Comparison of ENCODE assay signal across 10 mouse cellular contexts in the genomic region with DNA sequence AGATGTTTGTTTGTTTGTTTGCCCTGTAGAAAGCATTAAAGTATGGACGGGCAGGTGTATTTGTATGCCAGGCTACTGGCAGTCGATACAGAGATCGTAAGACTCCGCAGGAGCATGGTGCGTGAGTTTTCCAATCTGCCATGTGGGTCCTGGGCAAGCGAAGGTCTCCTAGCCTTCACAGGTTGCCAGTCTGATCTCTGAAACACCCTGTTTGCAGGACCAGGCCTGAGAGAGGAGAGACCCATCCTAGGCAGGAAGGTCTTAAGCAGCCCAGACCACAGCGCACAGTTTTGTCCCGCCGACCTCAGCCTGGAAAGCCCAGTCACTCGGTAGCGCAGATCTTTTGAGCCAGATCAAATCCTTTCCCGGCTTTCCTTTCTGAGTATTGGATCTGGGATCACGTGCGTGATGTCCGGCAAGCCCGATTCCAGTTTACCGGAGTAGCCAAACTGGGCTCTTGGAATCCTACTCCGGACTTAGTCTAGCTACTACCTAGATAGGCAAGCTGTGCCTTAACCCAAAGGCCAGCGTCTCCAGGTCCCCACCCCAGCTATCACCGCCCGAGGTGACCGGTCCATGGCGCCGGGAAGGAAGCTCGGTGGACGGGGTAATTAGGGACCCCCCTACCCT. TPM values are rescaled to one million over a fixed set of nuclear protein-coding genes. Genes with fewer than 3 reads are reported as not detected.
DNase-seq lines count a peak whose midpoint lies in the region; ATAC-seq lines count a peak whose summit lies in the region.
"Had no signal": no experiment of that assay in that cellular context is flagged by ENCODE, and none has a peak within 500 bp of the region (broad histone marks: within the 10 kb centered on the region; RNA-seq: fewer than 3 reads in every experiment).

No protein-coding gene starts in this region.

- peak overlapping the region; percentile 66 for H3K4me2 ChIP-seq in heart, embryonic 11.5 days
- peak overlapping the region; percentile 30 for H3K4me2 ChIP-seq in midbrain, embryonic 11.5 days
- H3K4me2 ChIP-seq in midbrain, embryonic 15.5 days: no peak overlapping the region

- 0 out of 2 replicates have a peak overlapping the region, but pooled peaks have one; percentile 56 for H3K9ac ChIP-seq in heart, embryonic 11.5 days (ENCODE audit: low read depth, low read length)
- H3K9ac ChIP-seq in midbrain, embryonic 11.5 days (ENCODE audit: low read length): no peak overlapping the region; the same call in 1 of the 2 replicates
- no peak overlapping the region for H3K9ac ChIP-seq in midbrain, embryonic 15.5 days

- peak overlapping the region; percentile 35 for H3K4me3 ChIP-seq in heart, embryonic 11.5 days (ENCODE audit: low read depth, low read length)
- H3K4me3 ChIP-seq in midbrain, embryonic 11.5 days (ENCODE audit: low read depth, low read length): 0 out of 2 replicates have a peak overlapping the region, but pooled peaks have one; percentile 8
- H3K4me3 ChIP-seq in midbrain, embryonic 15.5 days: no peak overlapping the region
- peak overlapping the region; percentile 48 for H3K4me3 ChIP-seq in limb, embryonic 10.5 days

- H3K9me3 ChIP-seq in heart, embryonic 11.5 days (replicated peaks; ENCODE audit: control insufficient read depth, low read length): no peaks in the 10 kb centered on the region
- H3K9me3 ChIP-seq in midbrain, embryonic 11.5 days (ENCODE audit: control insufficient read depth, low read length): no peaks in the 10 kb centered on the region
- H3K9me3 ChIP-seq in midbrain, embryonic 15.5 days: no peaks in the 10 kb centered on the region
- H3K9me3 ChIP-seq in limb, embryonic 10.5 days (replicated peaks): no peaks in the 10 kb centered on the region

- no peak for ATAC-seq in heart, embryonic 11.5 days (replicated peaks; ENCODE audit: insufficient number of reproducible peaks, low FRiP score, low TSS enrichment)
- ATAC-seq in midbrain, embryonic 11.5 days (ENCODE audit: low FRiP score): no peak
- ATAC-seq in midbrain, embryonic 15.5 days (replicated peaks): no peak

- H3K4me1 ChIP-seq in heart, embryonic 11.5 days (ENCODE audit: control insufficient read depth, insufficient read depth, low read length): peaks cover 7% of the 10 kb centered on the region; the same call in 1 of the 2 replicates
- H3K4me1 ChIP-seq in midbrain, embryonic 11.5 days (ENCODE audit: control insufficient read depth, insufficient read depth, low read length): peaks cover 40% of the 10 kb centered on the region
- peaks cover 24% of the 10 kb centered on the region for H3K4me1 ChIP-seq in midbrain, embryonic 15.5 days
- H3K4me1 ChIP-seq in limb, embryonic 10.5 days: peaks cover 85% of the 10 kb centered on the region

- H3K27me3 ChIP-seq in heart, embryonic 11.5 days (ENCODE audit: control insufficient read depth, insufficient read depth, low read length): peaks cover 64% of the 10 kb centered on the region
- peaks cover 94% of the 10 kb centered on the region for H3K27me3 ChIP-seq in midbrain, embryonic 11.5 days (ENCODE audit: control insufficient read depth, insufficient read depth, low read length)
- peaks cover 80% of the 10 kb centered on the region for H3K27me3 ChIP-seq in midbrain, embryonic 15.5 days (replicated peaks)
- H3K27me3 ChIP-seq in limb, embryonic 10.5 days (ENCODE audit: low read depth, poor library complexity, severe bottlenecking): peaks cover 100% of the 10 kb centered on the region

- intact Hi-C loops in heart, postnatal 36 days (cut with DNase I): no loop called here
- intact Hi-C loops in gastrocnemius, postnatal 14 days (cut with DNase I; ENCODE audit: low total_unique reads): no loop called here

- no peak overlapping the region for H3K27ac ChIP-seq in heart, embryonic 11.5 days (ENCODE audit: low read depth, low read length)
- H3K27ac ChIP-seq in midbrain, embryonic 11.5 days (ENCODE audit: low read depth, low read length): no peak overlapping the region
- no peak overlapping the region for H3K27ac ChIP-seq in midbrain, embryonic 15.5 days
- peak overlapping the region; percentile 73 for H3K27ac ChIP-seq in limb, embryonic 10.5 days

- WGBS in heart, embryonic 11.5 days (ENCODE audit: insufficient replicate concordance): 3% methylated on average over 26 of the region's 26 CpGs
- under 1% methylated on average over 26 of the region's 26 CpGs for WGBS in midbrain, embryonic 11.5 days
- WGBS in midbrain, embryonic 15.5 days: 2% methylated on average over 26 of the region's 26 CpGs
- 2% methylated on average over 26 of the region's 26 CpGs for WGBS in limb, embryonic 10.5 days

- H3K36me3 ChIP-seq in heart, embryonic 11.5 days (ENCODE audit: control insufficient read depth, insufficient read depth, low read length): no peaks in the 10 kb centered on the region
- no peaks in the 10 kb centered on the region for H3K36me3 ChIP-seq in midbrain, embryonic 11.5 days (ENCODE audit: control insufficient read depth, insufficient read depth, low read length)
- H3K36me3 ChIP-seq in midbrain, embryonic 15.5 days (replicated peaks): no peaks in the 10 kb centered on the region
- no peaks in the 10 kb centered on the region for H3K36me3 ChIP-seq in limb, embryonic 10.5 days

- no peak for DNase-seq in heart, postnatal 36 days
- peak; percentile 96 for DNase-seq in midbrain, embryonic 11.5 days (ENCODE audit: low spot score, missing footprints)
- peak; percentile 68 for DNase-seq in limb, embryonic 10.5 days (ENCODE audit: low spot score)
- no peak for DNase-seq in gastrocnemius, postnatal 14 days
- DNase-seq in gastrocnemius, postnatal 10 days: no peak
- no peak for DNase-seq in adrenal gland, postnatal 4 days (ENCODE audit: low spot score in 2 of 2)
- DNase-seq: kidney, adult 18-20 months had no signal

RNA-seq across cellular contexts. Expression of a gene that starts 7.6 kb away (rescaled TPM):
- 10.8 and 10.9 TPM in 2 replicates for polyA plus RNA-seq in heart, embryonic 11.5 days (2014; fragmentation: Nextera tagmentation; extraction: Ambion mirVana)
- total RNA-seq in heart, postnatal 36 days (2021): under 1 TPM; 0.62 to 0.67 TPM
- 23.0 and 25.0 TPM in 2 replicates for polyA plus RNA-seq in midbrain, embryonic 11.5 days (2014; fragmentation: Nextera tagmentation; extraction: Ambion mirVana)
- polyA plus RNA-seq in midbrain, embryonic 15.5 days (2015; fragmentation: Nextera tagmentation; extraction: Ambion mirVana): 0.60 and 0.83 TPM in 2 replicates
- polyA plus RNA-seq in limb, embryonic 10.5 days (2016; fragmentation: Nextera tagmentation; extraction: Ambion mirVana): 32.2 and 42.0 TPM in 2 replicates
- total RNA-seq in gastrocnemius, postnatal 14 days (2021): under 1 TPM in 1 of 2 experiments, not detected in 1; 0.18 TPM
- total RNA-seq in gastrocnemius, postnatal 10 days (2021): under 1 TPM in 1 of 2 experiments, not detected in 1; 0.23 TPM
- total RNA-seq in adrenal gland, postnatal 4 days (2021): under 1 TPM; 0.22 to 0.59 TPM
- total RNA-seq: megakaryocyte-erythroid progenitor cell, adult 5-6 weeks had no signal

Comparison
In these comparisons a context has a peak if more than half of its experiments do, and no peak if none do; other contexts are left out.
1. DNase-seq: peak in midbrain, embryonic 11.5 days (single experiment) and limb, embryonic 10.5 days (single experiment); none in heart, postnatal 36 days (0 of 2), gastrocnemius, postnatal 14 days (single experiment), gastrocnemius, postnatal 10 days (single experiment) and adrenal gland, postnatal 4 days (0 of 2).